Mouse (Mus musculus) midbrain, embryonic 11.5 days (tissue): ENCODE results near the gene Stat5b. TPM values are rescaled to one million over a fixed set of nuclear protein-coding genes. Genes with fewer than 3 reads are reported as not detected.

Experiments used
- ATAC-seq: fragments of 200-750 bp; cut with Nextera tagmentation; 2 replicates; pipeline ENCODE4 v1.8.0; 2017; ENCODE audit warnings: moderate TSS enrichment, moderate library complexity; ENCODE audit not compliant: low FRiP score
- DNase-seq: peaks from one replicate; pipeline ENCODE4 v3.0.0; 2015; ENCODE audit warnings: low spot score; ENCODE audit errors: missing footprints
- H3K27ac ChIP-seq: fragments of 300-500 bp; sonication (generic); 2 replicates; pipeline ENCODE4 v1.5.1; 2014; ENCODE audit warnings: low read depth, low read length
- H3K27me3 ChIP-seq: fragments of 300-500 bp; sonication (generic); 2 replicates; pipeline ENCODE4 v1.6.1; 2014; ENCODE audit warnings: mild to moderate bottlenecking, low read length, moderate library complexity, mixed read lengths; ENCODE audit not compliant: control insufficient read depth, insufficient read depth
- H3K36me3 ChIP-seq: fragments of 300-500 bp; sonication (generic); 2 replicates; pipeline ENCODE4 v1.6.1; 2014; ENCODE audit warnings: mild to moderate bottlenecking, low read length, moderate library complexity, mixed read lengths; ENCODE audit not compliant: control insufficient read depth, insufficient read depth
- H3K4me1 ChIP-seq: fragments of 300-500 bp; sonication (generic); 2 replicates; pipeline ENCODE4 v1.6.1; 2014; ENCODE audit warnings: low read length; ENCODE audit not compliant: control insufficient read depth, insufficient read depth
- H3K4me2 ChIP-seq: fragments of 300-500 bp; sonication (generic); 2 replicates; pipeline ENCODE4 v1.6.1; 2014; ENCODE audit warnings: mild to moderate bottlenecking, moderate library complexity
- H3K4me3 ChIP-seq: fragments of 300-500 bp; sonication (generic); 2 replicates; pipeline ENCODE4 v1.5.1; 2014; ENCODE audit warnings: low read depth, low read length
- H3K9ac ChIP-seq: fragments of 300-500 bp; sonication (generic); 2 replicates; pipeline ENCODE4 v1.6.1; 2014; ENCODE audit warnings: low read length
- H3K9me3 ChIP-seq: fragments of 300-500 bp; sonication (generic); 2 replicates; pipeline ENCODE4 v1.6.1; 2016; ENCODE audit warnings: low read length; ENCODE audit not compliant: control insufficient read depth
- WGBS: fragments of 180-500 bp; shearing (Covaris S2); extraction: QIAGEN DNeasy Blood & Tissue Kit; methylation state at CpG from one replicate; pipeline ENCODE4 v1.1.7; 2014; 5-methylcytosine and 5-hydroxymethylcytosine counted together
- polyA plus RNA-seq: library from polyadenylated mRNA; unstranded; fragments of >200 nt; fragmentation: Nextera tagmentation; extraction: Ambion mirVana; gene quantifications from 2 replicates; pipeline ENCODE4 v1.2.1, GENCODE M21; 2014

Stat5b gene
- polyA plus RNA-seq: 14.6 and 17.3 TPM in 2 replicates

GRCm38 (mm10) chr11:100850038-100850777, at the start of gene Stat5b:
Gene Stat5b, minus strand, starts transcription at chr11:100850724.
- WGBS: under 1% methylated on average over 81 of the region's 104 CpGs
- H3K27ac ChIP-seq: peak within 1 kb of the TSS; percentile 21
- H3K9me3 ChIP-seq: no peaks in the 10 kb centered on the region
- DNase-seq (peak; percentile 97), ATAC-seq (peak; percentile 80)
- peak within 1 kb of the TSS; percentile 96 for H3K9ac ChIP-seq
- peak within 1 kb of the TSS; percentile 89 for H3K4me2 ChIP-seq
- peaks cover 3% of the 10 kb centered on the region; the same call in 1 of the 2 replicates for H3K27me3 ChIP-seq
- peak within 1 kb of the TSS; percentile 89 for H3K4me3 ChIP-seq
- H3K36me3 ChIP-seq: no peaks in the 10 kb centered on the region
- peaks cover 18% of the 10 kb centered on the region for H3K4me1 ChIP-seq

GRCm38 (mm10) chr11:100898441-100899199, 48.1 kb upstream of the Stat5b start:
- no peak overlapping the region for H3K4me3 ChIP-seq
- H3K9me3 ChIP-seq: no peaks in the 10 kb centered on the region
- H3K27me3 ChIP-seq: no peaks in the 10 kb centered on the region
- peaks cover 7% of the 10 kb centered on the region; the same call in 1 of the 2 replicates for H3K4me1 ChIP-seq
- no peak overlapping the region for H3K27ac ChIP-seq
- DNase-seq (peak; percentile 81), ATAC-seq (no peak)
- peak overlapping the region; percentile 24; the same call in 1 of the 2 replicates for H3K9ac ChIP-seq
- no peak overlapping the region for H3K4me2 ChIP-seq
- WGBS: 68% methylated on average over 16 of the region's 16 CpGs
- H3K36me3 ChIP-seq: peaks cover 4% of the 10 kb centered on the region; the same call in 1 of the 2 replicates

- 77% methylated on average over 7 of the region's 7 CpGs for WGBS
- H3K36me3 ChIP-seq: no peaks in the 10 kb centered on the region
- H3K27ac ChIP-seq: no peak overlapping the region
- DNase-seq (peak; percentile 14), ATAC-seq (no peak)
- H3K4me3 ChIP-seq: no peak overlapping the region
- no peak overlapping the region for H3K4me2 ChIP-seq
- H3K9me3 ChIP-seq: no peaks in the 10 kb centered on the region
- H3K9ac ChIP-seq: no peak overlapping the region
- H3K27me3 ChIP-seq: no peaks in the 10 kb centered on the region
- H3K4me1 ChIP-seq: peaks cover 7% of the 10 kb centered on the region; the same call in 1 of the 2 replicates
Observed at GRCm38 (mm10) chr11:100897294-100898231, 47.0 kb upstream of the Stat5b start.

GRCm38 (mm10) chr11:100896078-100896477, 45.6 kb upstream of the Stat5b start:
- Histone ChIP-seq H3K4me2 (no peak overlapping the region), H3K36me3 (no peaks in the 10 kb centered on the region), H3K9me3 (no peaks in the 10 kb centered on the region), H3K4me1 (peaks cover 7% of the 10 kb centered on the region; the same call in 1 of the 2 replicates), H3K27me3 (no peaks in the 10 kb centered on the region), H3K27ac (no peak overlapping the region), H3K4me3 (no peak overlapping the region), H3K9ac (no peak overlapping the region)
- 85% methylated on average over 10 of the region's 10 CpGs for WGBS
- DNase-seq (no peak), ATAC-seq (no peak)

GRCm38 (mm10) chr11:100894146-100894918, 43.8 kb upstream of the Stat5b start:
- no peak for ATAC-seq
- Histone ChIP-seq H3K9me3 (no peaks in the 10 kb centered on the region), H3K27me3 (no peaks in the 10 kb centered on the region), H3K4me1 (peaks cover 7% of the 10 kb centered on the region; the same call in 1 of the 2 replicates), H3K27ac (no peak overlapping the region), H3K36me3 (no peaks in the 10 kb centered on the region), H3K4me2 (no peak overlapping the region), H3K9ac (no peak overlapping the region), H3K4me3 (no peak overlapping the region)
- DNase-seq: no peak
- 75% methylated on average over 9 of the region's 9 CpGs for WGBS

GRCm38 (mm10) chr11:100893482-100893881, 43.0 kb upstream of the Stat5b start:
- Histone ChIP-seq H3K9me3 (no peaks in the 10 kb centered on the region), H3K27ac (no peak overlapping the region), H3K27me3 (no peaks in the 10 kb centered on the region), H3K4me3 (no peak overlapping the region), H3K36me3 (no peaks in the 10 kb centered on the region), H3K9ac (no peak overlapping the region), H3K4me1 (peaks cover 2% of the 10 kb centered on the region; the same call in 1 of the 2 replicates), H3K4me2 (no peak overlapping the region)
- 14% methylated on average over 9 of the region's 9 CpGs for WGBS
- 0 out of 2 replicates have a peak, but pooled peaks have one; percentile 30 for ATAC-seq
- DNase-seq: peak; percentile 95

GRCm38 (mm10) chr11:100892435-100892834, 41.9 kb upstream of the Stat5b start:
- Histone ChIP-seq H3K9ac (no peak overlapping the region), H3K4me1 (no peaks in the 10 kb centered on the region), H3K4me2 (no peak overlapping the region), H3K9me3 (no peaks in the 10 kb centered on the region), H3K27me3 (no peaks in the 10 kb centered on the region), H3K36me3 (no peaks in the 10 kb centered on the region), H3K4me3 (no peak overlapping the region), H3K27ac (no peak overlapping the region)
- no peak for ATAC-seq
- WGBS: 88% methylated on average over 5 of the region's 5 CpGs
- DNase-seq: no peak
